Mouse (Mus musculus) yolk sac, embryonic 10.5 days (tissue): Measurements from ENCODE around the gene Klf7.
A peak's percentile ranks its signal among the peaks of the same experiment; 100 is the strongest.

Experiments used
- DNase-seq: peaks from one replicate; pipeline ENCODE4 v3.0.0-alpha.2; 2017; ENCODE audit warnings: low spot score

Gene Klf7

GRCm38 (mm10) chr1:64020672-64021635 is 101.1 kb downstream of the Klf7 start:
- DNase-seq = no peak

DNA sequence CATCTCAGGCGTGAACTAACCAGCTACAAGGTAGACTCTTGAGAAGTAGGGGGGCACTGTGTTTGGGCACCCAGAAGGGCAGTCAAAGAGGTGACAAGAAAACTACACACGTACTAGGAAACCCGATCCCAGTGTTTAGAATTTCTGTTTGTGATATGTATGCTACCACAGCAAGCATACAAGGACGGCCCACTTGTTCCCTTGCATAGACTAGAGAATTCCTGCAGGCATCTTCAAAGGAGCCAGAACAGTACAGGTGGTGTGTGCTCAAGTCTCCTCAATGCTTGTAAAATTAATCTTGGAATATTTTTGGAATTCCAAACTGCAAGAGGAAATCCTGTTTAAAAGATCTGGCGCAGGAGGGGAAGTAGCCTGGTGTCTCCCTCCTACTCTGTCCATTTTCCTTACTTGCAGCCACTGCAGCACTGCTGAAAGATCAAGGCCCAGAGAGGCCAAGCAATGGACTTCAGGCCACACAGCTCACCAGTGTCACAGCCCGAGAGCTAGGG is 102.9 kb downstream of the Klf7 start:
- DNase-seq = no peak

DNA sequence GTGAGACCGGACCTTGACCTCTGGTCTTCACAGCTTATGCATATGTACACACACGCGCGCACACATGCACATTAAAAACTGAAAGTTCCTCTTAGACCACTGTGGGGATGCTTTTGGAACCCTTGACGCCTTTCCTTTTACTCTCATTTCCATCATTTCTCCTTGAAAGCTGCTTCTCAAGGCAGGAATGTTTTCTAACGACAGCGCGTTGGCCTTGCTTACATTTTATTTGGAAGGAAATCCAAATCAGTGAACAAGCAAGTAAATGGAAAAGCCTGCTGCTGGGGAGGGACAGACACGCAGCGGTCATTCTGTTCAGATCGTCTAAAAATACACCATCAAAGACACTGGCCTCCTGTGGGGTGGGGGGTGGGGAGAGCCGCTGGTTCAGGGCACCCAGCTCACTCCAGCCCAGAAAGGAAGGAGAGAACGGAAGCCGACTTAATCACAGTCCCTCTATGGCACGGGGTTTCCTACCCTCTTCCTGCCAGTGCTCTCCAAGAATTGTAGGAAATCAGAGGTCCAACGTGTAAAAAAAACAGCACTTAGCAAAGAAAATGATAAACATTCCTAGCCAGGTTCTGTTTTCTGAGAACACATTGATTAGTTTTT is 103.5 kb downstream of the Klf7 start:
- peak; percentile 22 for DNase-seq

DNA sequence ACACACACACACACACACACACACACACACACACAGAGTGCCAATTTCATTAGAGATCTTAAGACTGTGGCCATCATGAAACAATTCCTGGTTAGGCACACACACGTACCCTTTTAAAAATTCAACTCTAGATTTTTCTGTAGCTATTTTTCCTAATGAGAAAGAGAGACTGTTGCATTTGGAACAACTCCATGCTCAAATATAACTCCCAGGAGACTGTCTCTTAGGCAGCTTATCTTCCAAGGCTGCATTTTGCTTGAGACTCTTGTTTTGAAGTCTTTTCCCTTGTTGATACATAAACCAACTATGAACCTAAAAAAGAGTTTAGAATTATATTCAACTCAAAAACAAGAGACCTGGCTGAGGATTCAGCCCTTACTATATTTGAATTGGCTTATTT is 108.0 kb downstream of the Klf7 start:
- no peak for DNase-seq

- no peak for DNase-seq
These were observed 113.1 kb downstream of the Klf7 start for GRCm38 (mm10) chr1:64008994-64009393.

- DNase-seq = no peak
These were observed 114.1 kb downstream of the Klf7 start for GRCm38 (mm10) chr1:64008031-64008430.

DNA sequence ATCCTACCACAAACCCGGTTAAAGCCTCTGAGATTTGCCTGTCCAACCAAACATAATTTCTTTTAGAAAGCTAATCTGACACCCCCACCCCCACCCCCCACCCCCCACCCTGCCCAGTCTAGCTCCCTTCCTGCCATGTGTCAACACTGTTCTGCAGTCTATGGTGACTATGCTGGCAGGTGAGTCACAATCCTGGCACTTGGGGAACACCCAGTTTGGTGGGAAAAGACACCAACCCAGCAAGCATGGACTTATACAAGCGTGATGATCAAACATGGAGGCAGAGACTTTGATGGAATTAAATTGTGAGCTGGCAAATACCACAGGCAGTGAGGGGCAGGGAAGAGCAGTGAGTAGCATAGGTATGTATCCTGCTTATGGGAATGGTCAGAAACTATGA is 116.9 kb downstream of the Klf7 start:
- DNase-seq = no peak

- no peak for DNase-seq
These were observed 118.4 kb downstream of the Klf7 start for GRCm38 (mm10) chr1:64003525-64004291.

DNA sequence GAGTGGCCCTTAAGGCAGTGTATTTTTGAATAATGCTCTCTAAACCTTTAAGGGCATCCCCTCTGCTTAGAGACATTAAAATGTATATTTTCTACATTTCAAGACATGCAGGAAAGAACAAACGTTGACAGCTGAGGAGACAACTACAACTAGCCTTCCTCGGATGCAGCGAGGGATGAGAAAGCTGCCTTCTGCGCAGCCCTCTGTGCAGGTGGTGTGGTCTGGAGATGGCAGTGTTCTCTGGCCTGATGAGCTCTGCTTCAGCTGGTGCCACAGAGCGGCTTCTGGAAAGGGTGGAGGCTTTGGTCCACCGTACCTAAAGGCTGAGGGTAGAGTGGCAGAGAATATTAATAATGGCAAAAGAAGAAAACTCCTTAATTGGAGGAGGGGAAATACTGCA is 120.0 kb downstream of the Klf7 start:
- DNase-seq = no peak

GRCm38 (mm10) chr1:64000597-64000996 is 121.5 kb downstream of the Klf7 start:
- no peak for DNase-seq

DNA sequence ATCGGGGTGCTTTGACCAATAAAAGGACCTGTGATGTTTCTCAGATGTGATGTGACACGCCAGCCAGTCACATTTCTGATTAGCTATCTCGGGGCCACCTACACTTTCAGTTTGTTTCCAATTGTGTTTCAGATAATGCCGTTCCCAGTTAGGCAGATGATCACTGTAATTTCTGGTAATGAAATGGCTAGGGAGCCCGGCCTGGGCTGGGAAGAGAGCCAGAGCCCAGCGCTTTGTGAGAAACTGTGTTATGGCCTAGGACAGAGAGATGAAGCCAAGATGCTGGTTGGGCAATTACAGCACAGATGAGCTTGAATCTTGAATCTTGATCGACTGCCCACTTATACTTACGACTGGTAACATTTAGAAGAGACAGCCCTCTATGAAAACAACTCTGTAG is 122.6 kb downstream of the Klf7 start:
- DNase-seq = no peak

DNA sequence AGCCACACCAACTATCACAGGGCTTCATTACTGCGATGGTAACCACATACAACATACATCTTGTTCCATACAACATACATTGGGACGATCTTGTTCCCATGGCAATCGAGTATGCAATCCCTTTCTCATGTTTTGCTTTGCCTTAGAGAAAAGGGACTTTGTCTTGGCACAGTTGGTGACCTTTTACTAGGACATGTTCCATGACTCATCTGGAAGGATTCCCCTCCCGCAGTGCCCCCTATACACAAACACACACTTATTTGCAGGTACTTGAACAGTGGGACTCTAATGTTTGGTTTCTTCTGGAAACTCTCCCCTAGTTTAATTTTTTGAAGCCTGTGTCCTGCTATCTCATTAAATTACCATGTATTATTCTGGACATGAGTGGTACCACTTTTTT is 123.2 kb downstream of the Klf7 start:
- DNase-seq = no peak

DNA sequence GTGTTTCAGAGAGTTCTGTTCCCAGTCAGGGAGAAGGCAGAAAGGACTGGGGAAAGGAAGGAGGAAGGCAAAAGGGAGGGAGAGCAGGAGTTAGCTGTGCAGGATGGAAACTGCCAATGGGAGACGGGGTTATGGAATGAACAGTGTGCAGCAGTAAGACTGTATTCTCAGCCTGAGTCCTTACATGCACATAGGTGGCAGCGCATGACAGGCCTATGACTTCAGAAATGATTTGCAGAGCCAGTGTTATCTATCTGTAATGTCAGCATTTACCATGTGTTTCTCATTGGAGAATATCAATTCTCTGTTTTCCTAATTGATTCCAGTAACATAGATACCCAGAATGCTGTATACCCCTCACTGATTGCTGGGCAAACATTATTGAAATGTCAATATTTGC is 123.9 kb downstream of the Klf7 start:
- DNase-seq = no peak

DNA sequence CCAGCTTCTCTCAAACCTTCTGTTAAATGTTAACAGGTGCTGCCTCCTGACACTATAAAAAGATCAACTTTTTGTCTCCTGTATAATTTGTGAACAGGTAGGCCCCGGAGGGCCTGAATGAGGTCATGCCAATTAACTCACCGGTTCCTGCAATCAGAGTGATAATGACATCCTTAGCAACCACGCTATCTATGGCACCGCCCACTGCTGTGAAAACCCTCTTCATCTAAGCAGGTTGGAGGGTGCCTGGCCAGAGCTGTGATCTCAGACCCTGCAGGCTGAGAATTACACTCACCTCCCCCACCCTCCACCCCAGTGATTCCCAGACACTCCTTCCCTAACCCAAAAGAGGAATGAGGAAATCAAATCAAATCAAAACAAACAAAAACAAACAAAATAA is 126.3 kb downstream of the Klf7 start:
- DNase-seq = no peak

DNA sequence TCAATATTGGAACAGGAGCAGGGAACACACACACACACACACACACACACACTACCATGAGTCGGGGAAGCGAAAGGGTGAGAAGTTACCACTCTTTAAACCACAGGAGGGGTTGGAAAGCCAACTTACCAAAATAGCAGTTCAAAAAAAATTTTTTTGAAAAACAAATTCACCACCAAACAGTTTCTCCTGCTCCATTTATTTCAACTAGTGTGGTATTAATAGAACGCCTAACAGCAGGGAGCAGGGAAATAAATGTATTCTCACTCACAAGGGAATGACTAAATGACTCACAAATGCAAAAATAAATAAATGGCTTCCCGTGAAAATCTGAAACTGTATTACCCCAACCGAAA is 127.0 kb downstream of the Klf7 start:
- DNase-seq = no peak

DNA sequence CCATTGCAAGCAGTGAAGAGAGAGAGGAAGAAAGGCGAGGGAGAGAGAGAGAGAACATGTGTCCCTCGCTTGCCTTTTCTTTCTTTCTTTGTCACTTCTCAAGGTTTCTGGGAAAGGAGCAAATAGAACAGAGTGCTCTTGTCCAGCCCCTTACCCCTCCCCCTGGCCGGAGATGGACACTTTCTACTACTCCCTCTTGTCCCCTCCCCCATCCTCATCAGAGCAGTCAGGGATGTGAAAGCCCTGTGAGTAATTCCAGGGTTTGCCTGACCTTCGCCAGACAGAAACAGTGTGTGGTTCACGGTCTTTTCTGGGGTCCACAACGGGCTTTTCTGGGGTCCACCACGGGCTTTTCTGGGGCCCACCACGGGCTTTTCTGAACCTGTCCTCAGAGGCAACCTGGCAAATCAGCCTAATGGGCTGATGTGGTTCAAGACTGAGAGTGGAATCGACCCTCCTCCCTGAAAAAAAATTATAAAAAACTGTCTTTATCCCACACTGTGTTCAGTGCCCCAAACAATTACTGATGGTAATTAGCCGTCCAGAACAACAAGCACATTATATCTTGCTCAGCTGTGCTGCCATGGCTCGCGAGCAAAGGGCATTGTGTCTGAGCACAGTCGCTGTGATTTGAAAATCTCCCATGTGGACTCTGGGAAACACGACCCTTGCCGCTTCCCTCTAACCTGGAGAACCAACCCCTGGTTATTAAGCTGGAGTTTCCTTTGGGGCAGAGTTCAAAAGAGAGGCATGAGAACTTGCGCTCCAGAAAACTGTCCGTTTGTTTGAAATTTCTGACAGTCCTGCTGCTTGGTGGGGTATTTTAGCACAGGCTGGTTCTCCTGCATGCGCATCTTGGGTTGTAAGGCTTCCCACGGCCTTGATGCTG is 127.6 kb downstream of the Klf7 start:
- peak; percentile 74 for DNase-seq

DNA sequence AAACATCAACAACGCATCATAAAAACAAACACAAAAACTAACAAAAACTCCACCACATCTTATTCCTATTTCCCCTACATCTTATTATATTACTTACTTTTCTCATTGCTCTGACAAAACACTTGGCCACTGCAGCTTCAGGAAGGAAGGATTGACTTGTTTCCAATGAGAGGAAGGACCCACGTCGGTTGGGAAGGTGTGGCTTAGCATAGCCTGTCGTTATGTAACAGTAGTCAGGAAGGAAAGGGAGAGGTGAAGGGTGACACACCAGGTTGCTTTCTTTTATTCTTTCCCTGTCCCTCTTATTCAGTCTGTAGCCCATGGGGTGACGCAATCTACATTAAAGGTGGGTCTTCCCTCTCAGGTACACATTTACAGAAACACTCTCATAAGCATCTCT is 129.6 kb downstream of the Klf7 start:
- DNase-seq = no peak

DNA sequence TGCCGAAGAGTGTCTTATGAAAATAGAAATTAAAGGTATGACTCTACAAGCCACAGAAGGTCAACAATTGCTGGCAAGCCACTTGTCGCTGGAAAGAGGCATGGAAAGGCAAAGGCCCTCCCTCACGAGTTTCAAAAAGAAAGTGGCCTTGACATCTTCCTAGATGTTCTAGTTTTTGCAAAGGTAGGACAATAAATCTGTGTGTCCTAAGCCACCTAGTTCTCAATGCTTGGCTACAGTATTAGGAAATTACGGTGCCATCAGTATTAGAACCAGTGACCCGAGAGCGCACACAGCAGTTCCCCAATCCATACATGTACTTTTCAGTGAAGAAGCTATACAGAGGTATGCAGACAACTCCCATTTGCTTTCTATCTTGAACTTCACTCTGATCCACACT is 131.7 kb downstream of the Klf7 start:
- no peak for DNase-seq

- no peak for DNase-seq
These were observed 141.3 kb downstream of the Klf7 start for GRCm38 (mm10) chr1:63980733-63981132.
